In the genomic region with DNA sequence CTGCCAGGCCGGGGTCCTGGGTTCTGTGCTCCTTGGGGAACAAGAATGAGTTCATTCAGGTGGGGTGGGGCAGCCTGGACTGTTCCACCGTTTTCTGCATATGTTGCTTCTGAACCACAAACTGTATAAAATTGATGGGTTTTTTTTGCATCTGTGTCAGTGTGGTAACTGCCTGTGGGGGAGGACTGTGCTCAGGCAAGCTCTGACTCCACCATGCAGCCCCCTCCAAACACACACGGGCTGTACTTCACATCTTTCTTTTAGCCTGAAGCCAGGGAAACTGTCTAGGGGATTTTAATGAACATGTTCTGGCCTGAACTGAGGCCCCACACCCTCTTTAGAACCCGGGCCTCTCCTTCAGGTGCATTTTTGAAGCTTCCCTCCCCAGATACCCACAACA, we compare ENCODE assay signal across 13 mouse cellular contexts. TPM values are rescaled to one million over a fixed set of nuclear protein-coding genes. Genes with fewer than 3 reads are reported as not detected.
A peak's percentile ranks its signal among the peaks of the same experiment; 100 is the strongest.
DNase-seq lines count a peak whose midpoint lies in the region; ATAC-seq and TF ChIP-seq lines count a peak whose summit lies in the region.
"Had no signal": no experiment of that assay in that cellular context is flagged by ENCODE, and none has a peak within 500 bp of the region (broad histone marks: within the 10 kb centered on the region; RNA-seq: fewer than 3 reads in every experiment).

No protein-coding gene starts in this region.

- peaks cover 17% of the 10 kb centered on the region for H3K36me3 ChIP-seq in heart, embryonic 16.5 days (ENCODE audit: control insufficient read depth, insufficient read depth)
- H3K36me3 ChIP-seq in intestine, postnatal 0 days (ENCODE audit: control insufficient read depth, insufficient read depth), result peaks cover 12% of the 10 kb centered on the region; the same call in 1 of the 2 replicates

- no peaks in the 10 kb centered on the region for H3K9me3 ChIP-seq in heart, embryonic 16.5 days (replicated peaks; ENCODE audit: control insufficient read depth, low read length)
- H3K9me3 ChIP-seq in intestine, postnatal 0 days (ENCODE audit: control insufficient read depth), result no peaks in the 10 kb centered on the region
- H3K9me3 ChIP-seq: forebrain, embryonic 12.5 days had no signal

- peak overlapping the region; percentile 13 for H3K27ac ChIP-seq in heart, embryonic 16.5 days (ENCODE audit: low read length)
- H3K27ac ChIP-seq in intestine, postnatal 0 days (ENCODE audit: low read depth, low read length), result peak overlapping the region; percentile 54; the same call in 1 of the 2 replicates
- H3K27ac ChIP-seq: forebrain, embryonic 12.5 days; macrophage had no signal

- peaks cover 23% of the 10 kb centered on the region for H3K4me1 ChIP-seq in heart, embryonic 16.5 days (ENCODE audit: control insufficient read depth, insufficient read depth, low read length)
- 0 out of 2 replicates have a peak, but pooled peaks cover 3% of the 10 kb centered on the region for H3K4me1 ChIP-seq in intestine, postnatal 0 days (replicated peaks; ENCODE audit: control insufficient read depth, insufficient read depth, low read length)

- no peak overlapping the region for H3K9ac ChIP-seq in heart, embryonic 16.5 days (ENCODE audit: low read length)
- no peak overlapping the region for H3K9ac ChIP-seq in intestine, postnatal 0 days (ENCODE audit: low read depth, low read length)
- H3K9ac ChIP-seq: forebrain, embryonic 12.5 days had no signal

- no peak for TF ChIP-seq CTCF in intestine, postnatal 0 days (IDR thresholded peaks at IDR 0.05; ENCODE audit: low read depth)

- H3K27me3 ChIP-seq in heart, embryonic 16.5 days (ENCODE audit: control insufficient read depth, insufficient read depth, low read length), result no peaks in the 10 kb centered on the region
- no peaks in the 10 kb centered on the region for H3K27me3 ChIP-seq in intestine, postnatal 0 days (replicated peaks; ENCODE audit: control insufficient read depth, insufficient read depth, low read length)
- H3K27me3 ChIP-seq: Patski had no signal

- H3K4me3 ChIP-seq in heart, embryonic 16.5 days (ENCODE audit: low read length), result no peak overlapping the region
- no peak overlapping the region for H3K4me3 ChIP-seq in intestine, postnatal 0 days (ENCODE audit: low read depth, low read length)
- H3K4me3 ChIP-seq: forebrain, embryonic 12.5 days had no signal

- 62% methylated on average over 4 of the region's 4 CpGs for WGBS in heart, embryonic 16.5 days
- 52% methylated on average over 4 of the region's 4 CpGs for WGBS in intestine, postnatal 0 days

- DNase-seq in heart, adult 8-10 months (ENCODE audit: low spot score), result no peak
- peak; percentile 68 for DNase-seq in right cerebral cortex, adult 18-20 months
- DNase-seq in right cerebral cortex, postnatal 36 days (ENCODE audit: low spot score in 2 of 2), result no peak
- peak; percentile 44 for DNase-seq in thymus, postnatal 4 days
- no peak for DNase-seq in kidney, postnatal 4 days
- DNase-seq: cerebellum, adult 9-11 months; layer of hippocampus, adult 9-11 months had no signal

- no peak for ATAC-seq in heart, embryonic 16.5 days (replicated peaks; ENCODE audit: extremely low read depth, insufficient read depth, low FRiP score)
- ATAC-seq in intestine, postnatal 0 days, result no peak
- ATAC-seq: hindbrain, embryonic 16.5 days; Patski had no signal

- no peak overlapping the region for H3K4me2 ChIP-seq in heart, embryonic 16.5 days (ENCODE audit: low read depth, low read length)
- H3K4me2 ChIP-seq in intestine, postnatal 0 days (replicated peaks; ENCODE audit: low read depth), result no peak overlapping the region
- H3K4me2 ChIP-seq: forebrain, embryonic 12.5 days had no signal

RNA-seq across cellular contexts. Expression of gene Grasp, which starts 8.6 kb away (rescaled TPM):
- polyA plus RNA-seq in heart, embryonic 16.5 days (2015; fragmentation: Nextera tagmentation; extraction: Ambion mirVana), result 3.1 and 3.4 TPM in 2 replicates
- 10 to 100 TPM in 1 of 4 experiments, 1 to 10 TPM in 3; 7.6 to 10.2 (median 9.5) TPM for total RNA-seq in heart, adult 8-10 months (2022)
- 1.7 and 2.0 TPM in 2 replicates for polyA plus RNA-seq in intestine, postnatal 0 days (2015; fragmentation: Nextera tagmentation; extraction: Ambion mirVana)

RNA-seq across cellular contexts. Expression of gene Nr4a1, which starts 21.5 kb away (rescaled TPM):
- polyA plus RNA-seq in heart, embryonic 16.5 days (2015; fragmentation: Nextera tagmentation; extraction: Ambion mirVana), result 12.6 and 13.5 TPM in 2 replicates
- 10 to 100 TPM in 3 of 4 experiments, 1 to 10 TPM in 1; 7.0 to 23.9 (median 12.6) TPM for total RNA-seq in heart, adult 8-10 months (2022)
- 5.9 and 10.0 TPM in 2 replicates for polyA plus RNA-seq in intestine, postnatal 0 days (2015; fragmentation: Nextera tagmentation; extraction: Ambion mirVana)

RNA-seq across cellular contexts. Expression of gene Atg101, which starts 51.5 kb away (rescaled TPM):
- 64.5 and 68.9 TPM in 2 replicates for polyA plus RNA-seq in heart, embryonic 16.5 days (2015; fragmentation: Nextera tagmentation; extraction: Ambion mirVana)
- total RNA-seq in heart, adult 8-10 months (2022), result 10 to 100 TPM; 21.1 to 25.4 (median 21.4) TPM
- 46.5 and 50.9 TPM in 2 replicates for polyA plus RNA-seq in intestine, postnatal 0 days (2015; fragmentation: Nextera tagmentation; extraction: Ambion mirVana)

RNA-seq across cellular contexts. Expression of gene Acvr1b, which starts 58.7 kb away (rescaled TPM):
- 7.1 and 8.0 TPM in 2 replicates for polyA plus RNA-seq in heart, embryonic 16.5 days (2015; fragmentation: Nextera tagmentation; extraction: Ambion mirVana)
- 10 to 100 TPM; 12.1 to 14.7 (median 13.9) TPM for total RNA-seq in heart, adult 8-10 months (2022)
- 6.0 and 6.8 TPM in 2 replicates for polyA plus RNA-seq in intestine, postnatal 0 days (2015; fragmentation: Nextera tagmentation; extraction: Ambion mirVana)

Comparison
In these comparisons a context has a peak if more than half of its experiments do, and no peak if none do; other contexts are left out.
1. DNase-seq: peak in right cerebral cortex, adult 18-20 months (single experiment) and thymus, postnatal 4 days (single experiment); none in heart, adult 8-10 months (single experiment), right cerebral cortex, postnatal 36 days (0 of 2) and kidney, postnatal 4 days (0 of 2).